Mouse (Mus musculus) cerebellum, adult (tissue): ENCODE data around the gene A630001G21Rik.

Experiments used
- ATAC-seq: cut with Nextera tagmentation; 2 replicates; pipeline ENCODE4 v1.9.2; 2017; ENCODE audit warnings: mild to moderate bottlenecking, moderate library complexity, mixed read lengths; ENCODE audit not compliant: insufficient number of reproducible peaks, low FRiP score, low TSS enrichment

The A630001G21Rik gene

DNA sequence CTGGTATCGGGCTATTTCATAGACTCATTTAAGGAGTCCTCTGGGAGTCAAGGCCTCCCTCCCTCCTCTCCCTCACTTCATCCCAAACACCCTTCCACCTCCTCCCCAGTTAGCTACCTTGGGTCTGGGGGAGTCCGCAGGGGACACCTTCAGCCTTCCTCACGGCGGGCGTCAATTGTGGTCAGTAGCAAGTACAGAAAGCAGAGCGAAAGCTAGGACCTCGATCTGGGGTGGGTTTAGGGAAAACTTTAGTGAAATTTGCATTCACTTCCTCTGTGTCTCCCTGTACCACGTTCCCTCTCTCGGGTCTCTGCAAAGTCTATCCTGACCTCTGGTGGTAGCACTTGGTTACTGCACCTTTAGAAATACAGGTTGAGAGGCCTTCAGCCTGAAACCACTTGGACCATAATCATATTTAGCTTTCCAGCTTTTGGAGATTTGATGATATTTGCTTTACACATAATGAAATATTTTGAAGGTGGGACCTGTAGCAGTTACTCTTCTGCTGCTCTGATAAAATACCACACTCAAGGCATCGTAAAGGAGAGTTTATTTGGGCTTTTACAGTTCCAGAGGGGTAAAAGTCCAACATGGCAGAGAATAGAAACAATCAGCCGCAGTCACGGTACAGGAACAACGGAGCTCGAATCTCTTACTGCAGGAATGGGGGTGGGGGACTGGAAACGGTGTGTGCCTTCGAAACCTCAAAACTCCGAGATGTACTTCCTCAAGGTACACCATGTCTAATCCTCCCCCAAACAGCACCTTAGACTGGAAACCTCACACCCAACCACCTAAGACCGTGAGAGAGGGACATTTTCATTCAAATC, 41.9 kb downstream of the A630001G21Rik start:
- ATAC-seq, result peak; percentile 58; the same call in 1 of the 2 replicates

- 0 out of 2 replicates have a peak, but pooled peaks have one; percentile 11 for ATAC-seq
These were observed 42.9 kb downstream of the A630001G21Rik start for GRCm38 (mm10) chr1:85735463-85736123.

GRCm38 (mm10) chr1:85734511-85734910, 43.9 kb downstream of the A630001G21Rik start:
- no peak for ATAC-seq

DNA sequence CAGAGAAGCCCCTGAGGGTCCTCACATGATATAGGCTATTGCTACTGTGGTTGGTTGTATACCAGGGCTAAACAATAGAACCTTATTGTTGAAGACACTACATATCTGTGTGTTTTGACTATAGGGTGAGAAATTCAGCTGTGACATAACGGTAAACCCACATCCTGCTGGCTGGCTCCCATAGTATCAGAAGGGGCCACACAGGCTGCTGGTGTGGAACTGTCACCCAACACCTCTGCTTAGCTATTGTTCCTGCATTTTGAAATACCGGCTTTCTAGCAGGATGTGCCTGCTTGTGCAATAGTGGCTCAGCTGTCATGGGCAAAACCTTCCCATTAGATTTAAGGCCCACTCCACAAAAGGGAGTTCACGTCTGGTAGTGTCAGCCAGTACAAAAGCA, 45.9 kb downstream of the A630001G21Rik start:
- no peak for ATAC-seq

- ATAC-seq, result no peak
These were observed 48.0 kb downstream of the A630001G21Rik start for GRCm38 (mm10) chr1:85730471-85730870.

- ATAC-seq, result no peak
These were observed 58.1 kb downstream of the A630001G21Rik start for GRCm38 (mm10) chr1:85720220-85720893.

- ATAC-seq, result no peak
These were observed 59.4 kb downstream of the A630001G21Rik start for GRCm38 (mm10) chr1:85719049-85719448.

- ATAC-seq, result no peak
These were observed 61.9 kb downstream of the A630001G21Rik start for GRCm38 (mm10) chr1:85716447-85717027.

GRCm38 (mm10) chr1:85714501-85714900, 63.9 kb downstream of the A630001G21Rik start:
- ATAC-seq, result no peak

- ATAC-seq, result no peak
These were observed 71.7 kb downstream of the A630001G21Rik start for GRCm38 (mm10) chr1:85706754-85707153.

- ATAC-seq, result no peak
These were observed 72.9 kb downstream of the A630001G21Rik start for GRCm38 (mm10) chr1:85705552-85705951.

- peak; percentile 72 for ATAC-seq
These were observed 74.9 kb downstream of the A630001G21Rik start for GRCm38 (mm10) chr1:85703245-85704186.

DNA sequence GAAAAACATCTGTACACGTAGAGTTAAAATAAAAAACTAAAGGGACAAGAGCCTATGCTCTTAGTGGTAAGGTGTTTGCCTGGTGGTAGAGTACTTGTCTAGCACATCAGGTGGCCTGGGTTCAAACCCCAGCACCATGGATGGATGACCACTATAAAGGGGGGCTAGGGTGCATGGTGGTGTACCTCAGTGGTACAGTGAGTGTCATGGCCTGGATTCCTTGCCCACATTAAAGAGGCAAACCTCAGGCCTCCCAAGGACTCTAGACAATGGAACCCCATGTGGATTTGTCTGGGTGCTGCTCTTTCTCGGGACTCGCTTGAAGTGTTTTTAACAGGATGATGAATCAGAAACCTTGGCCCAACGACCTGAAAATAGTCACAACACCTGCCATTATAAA, 75.9 kb downstream of the A630001G21Rik start:
- no peak for ATAC-seq

DNA sequence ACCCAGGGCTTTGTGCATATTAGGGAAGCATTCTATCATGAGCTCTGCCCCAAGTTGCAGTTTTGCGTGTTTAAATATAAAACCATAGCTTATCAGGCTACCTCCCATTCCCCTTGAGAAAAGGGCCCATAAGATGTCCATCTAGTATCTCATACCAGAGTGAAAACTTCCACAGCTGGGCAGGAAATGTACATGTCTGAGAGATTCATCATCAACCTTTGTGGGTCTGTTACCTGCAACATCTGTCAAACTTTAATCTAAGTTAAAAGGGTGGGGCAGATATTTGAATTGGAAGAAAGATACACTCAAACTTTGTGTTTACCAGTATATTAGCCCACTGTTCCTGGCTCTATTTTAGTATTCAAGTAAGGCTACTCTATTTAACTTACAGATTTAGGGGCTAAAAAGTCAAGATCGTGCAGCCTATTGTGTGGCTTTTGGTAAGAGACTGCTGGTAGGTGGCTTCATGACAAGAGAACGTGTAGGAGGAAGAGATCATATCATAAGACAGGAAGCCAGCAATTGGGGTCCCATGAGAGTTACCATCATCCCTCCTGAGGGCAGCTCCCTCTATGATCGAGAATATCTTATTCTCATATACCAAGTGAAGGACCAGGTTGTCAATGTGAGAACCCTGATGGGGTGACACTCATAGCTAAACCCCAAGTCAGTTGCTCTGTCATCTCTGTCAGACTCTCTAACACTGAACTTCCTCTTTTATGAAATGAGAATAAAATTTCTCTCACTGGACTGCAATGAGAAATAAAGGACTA, 80.5 kb downstream of the A630001G21Rik start:
- no peak for ATAC-seq

DNA sequence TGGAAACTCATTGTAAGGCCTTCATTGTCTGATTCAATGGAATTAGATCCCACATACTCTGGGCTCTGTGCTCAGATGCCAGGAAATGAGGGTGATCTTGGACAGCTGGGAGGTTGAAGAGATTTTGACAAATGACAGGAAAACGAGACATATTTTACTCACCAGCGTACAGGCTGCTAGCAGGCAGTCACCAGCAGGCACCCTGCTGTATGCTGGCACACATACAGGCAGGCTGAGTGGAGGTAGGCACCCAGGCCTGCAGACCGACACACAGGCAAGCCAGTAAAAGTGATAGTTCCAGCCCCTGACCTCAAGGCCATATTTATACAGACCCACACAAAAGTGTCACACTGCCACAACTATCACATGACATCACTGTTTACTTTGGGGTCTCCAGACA, 82.8 kb downstream of the A630001G21Rik start:
- ATAC-seq, result no peak

GRCm38 (mm10) chr1:85693280-85693679, 85.2 kb downstream of the A630001G21Rik start:
- ATAC-seq, result no peak

DNA sequence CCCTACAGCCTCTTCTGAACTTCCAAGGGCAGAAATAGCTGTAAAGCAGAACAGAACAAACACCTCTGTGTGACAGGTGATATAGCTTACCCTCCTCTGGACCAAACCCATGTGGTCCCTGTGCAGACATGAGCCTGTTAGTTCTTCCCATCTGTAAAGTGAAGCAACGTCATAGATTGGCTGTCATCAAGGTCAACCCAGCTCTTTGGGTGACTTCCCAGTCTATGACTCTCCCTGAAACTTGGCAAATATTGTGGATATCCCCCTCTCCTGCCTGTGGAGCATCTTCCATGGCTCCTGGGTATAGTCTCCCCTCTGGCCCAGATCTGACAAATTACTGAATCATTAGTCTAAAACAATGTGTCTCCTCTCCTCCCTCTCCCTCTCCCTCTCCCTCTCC, 86.2 kb downstream of the A630001G21Rik start:
- ATAC-seq, result no peak

GRCm38 (mm10) chr1:85690544-85690943, 87.9 kb downstream of the A630001G21Rik start:
- no peak for ATAC-seq

DNA sequence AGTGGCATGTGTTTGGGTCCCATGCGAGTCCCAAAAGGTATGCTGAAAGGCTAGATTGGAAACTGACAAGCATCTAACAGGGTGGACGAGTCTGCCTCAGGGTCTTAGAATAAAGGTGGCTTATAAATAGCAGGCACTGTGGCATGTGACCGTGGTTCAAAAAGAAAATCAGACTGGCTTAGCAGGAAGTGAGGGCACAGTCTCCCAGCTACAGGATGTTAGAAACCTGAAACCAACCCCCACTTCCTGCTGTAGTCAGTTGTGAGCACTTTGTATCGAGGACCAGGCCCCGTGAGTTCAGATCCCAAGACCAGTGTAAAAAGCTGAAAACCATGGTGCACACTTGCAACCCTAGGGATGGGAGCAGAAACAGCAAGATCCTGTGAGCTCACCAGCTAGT, 91.1 kb downstream of the A630001G21Rik start:
- ATAC-seq, result no peak
